Mouse (Mus musculus) adipose tissue, adult 10 weeks (tissue): ENCODE data around the gene Sis. TPM values are rescaled to one million over a fixed set of nuclear protein-coding genes. Genes with fewer than 3 reads are reported as not detected.

Source experiments
- polyA plus RNA-seq: library from polyadenylated mRNA; stranded (reverse); fragments of 350-450 nt; fragmentation: Illumina TruSeq; extraction: RNeasy Lipid Tissue Mini Kit (QIAGEN cat#74804); gene quantifications from one replicate; pipeline ENCODE4 v1.2.3, GENCODE M21; 2014; ENCODE audit warnings: low read depth, low replicate concordance

The Sis gene
- not detected for polyA plus RNA-seq

GRCm38 (mm10) chr3:72967675-72968074, at the start of gene Sis:
TSS of gene Sis (minus strand) at chr3:72967863.

Other genes starting within 250 kb of the Sis start
- 0.10 TPM for gene Slitrk3, start 89.9 kb upstream of the Sis start, polyA plus RNA-seq